Mouse (Mus musculus) intestine, embryonic 14.5 days (tissue): Measurements from ENCODE around the gene Hlcs. TPM values are rescaled to one million over a fixed set of nuclear protein-coding genes. Genes with fewer than 3 reads are reported as not detected.
A peak's percentile ranks its signal among the peaks of the same experiment; 100 is the strongest.

ENCODE experiments used
- ATAC-seq: fragments of 200-750 bp; cut with Nextera tagmentation; replicated peaks from 2 replicates; pipeline ENCODE4 v1.8.0; 2017; ENCODE audit warnings: low read depth, moderate number of reproducible peaks, moderate TSS enrichment, moderate library complexity; ENCODE audit not compliant: low FRiP score, low TSS enrichment
- DNase-seq: peaks from one replicate; pipeline ENCODE4 v3.0.0-alpha.2; 2018; ENCODE audit warnings: low spot score
- H3K27ac ChIP-seq: fragments of 300-500 bp; sonication (generic); 2 replicates; pipeline ENCODE4 v1.5.1; 2014; ENCODE audit warnings: low read depth, mild to moderate bottlenecking, control low read depth
- H3K27me3 ChIP-seq: fragments of 300-500 bp; sonication (generic); replicated peaks from 2 replicates; pipeline ENCODE4 v1.6.1; 2014; ENCODE audit warnings: low read length, control low read depth; ENCODE audit not compliant: control insufficient read depth, insufficient read depth
- H3K36me3 ChIP-seq: fragments of 300-500 bp; sonication (generic); 2 replicates; pipeline ENCODE4 v1.6.1; 2014; ENCODE audit warnings: low read length, control low read depth; ENCODE audit not compliant: control insufficient read depth, insufficient read depth
- H3K4me1 ChIP-seq: fragments of 300-500 bp; sonication (generic); replicated peaks from 2 replicates; pipeline ENCODE4 v1.6.1; 2014; ENCODE audit warnings: low read length, control low read depth, mixed read lengths; ENCODE audit not compliant: control insufficient read depth, insufficient read depth
- H3K4me2 ChIP-seq: fragments of 300-500 bp; sonication (generic); 2 replicates; pipeline ENCODE4 v1.6.1; 2014; ENCODE audit warnings: low read length
- H3K4me3 ChIP-seq: fragments of 300-500 bp; sonication (generic); 2 replicates; pipeline ENCODE4 v1.5.1; 2014; ENCODE audit warnings: low read depth, low read length, control low read depth, mixed read lengths
- H3K9ac ChIP-seq: fragments of 300-500 bp; sonication (generic); 2 replicates; pipeline ENCODE4 v1.6.1; 2014; ENCODE audit warnings: mild to moderate bottlenecking, low read length
- H3K9me3 ChIP-seq: fragments of 300-500 bp; sonication (generic); 2 replicates; pipeline ENCODE4 v1.6.1; 2016; ENCODE audit warnings: low read length, control low read depth; ENCODE audit not compliant: control insufficient read depth
- WGBS: fragments of 180-500 bp; shearing (Covaris S2); extraction: QIAGEN DNeasy Blood & Tissue Kit; methylation state at CpG from one replicate; pipeline ENCODE4 v1.1.7; 2014; 5-methylcytosine and 5-hydroxymethylcytosine counted together
- polyA plus RNA-seq: library from polyadenylated mRNA; unstranded; fragments of >200 nt; fragmentation: Nextera tagmentation; extraction: Ambion mirVana; gene quantifications from 2 replicates; pipeline ENCODE4 v1.2.1, GENCODE M21; 2014

Hlcs gene
- polyA plus RNA-seq, 1 experiment from 2014 or later: 8.9 TPM

- ATAC-seq (no peak), DNase-seq (no peak)
- no peak overlapping the region for H3K4me3 ChIP-seq
- H3K27ac ChIP-seq: no peak overlapping the region
- no peak overlapping the region for H3K9ac ChIP-seq
- WGBS: 88% methylated on average over 5 of the region's 5 CpGs
- no peaks in the 10 kb centered on the region for H3K36me3 ChIP-seq
- no peak overlapping the region for H3K4me2 ChIP-seq
- peaks cover 9% of the 10 kb centered on the region; the same call in 1 of the 2 replicates for H3K4me1 ChIP-seq
- H3K9me3 ChIP-seq: no peaks in the 10 kb centered on the region
- H3K27me3 ChIP-seq: no peaks in the 10 kb centered on the region
Measured at GRCm38 (mm10) chr16:94314626-94315025, 1.3 kb upstream of the Hlcs start.

DNA sequence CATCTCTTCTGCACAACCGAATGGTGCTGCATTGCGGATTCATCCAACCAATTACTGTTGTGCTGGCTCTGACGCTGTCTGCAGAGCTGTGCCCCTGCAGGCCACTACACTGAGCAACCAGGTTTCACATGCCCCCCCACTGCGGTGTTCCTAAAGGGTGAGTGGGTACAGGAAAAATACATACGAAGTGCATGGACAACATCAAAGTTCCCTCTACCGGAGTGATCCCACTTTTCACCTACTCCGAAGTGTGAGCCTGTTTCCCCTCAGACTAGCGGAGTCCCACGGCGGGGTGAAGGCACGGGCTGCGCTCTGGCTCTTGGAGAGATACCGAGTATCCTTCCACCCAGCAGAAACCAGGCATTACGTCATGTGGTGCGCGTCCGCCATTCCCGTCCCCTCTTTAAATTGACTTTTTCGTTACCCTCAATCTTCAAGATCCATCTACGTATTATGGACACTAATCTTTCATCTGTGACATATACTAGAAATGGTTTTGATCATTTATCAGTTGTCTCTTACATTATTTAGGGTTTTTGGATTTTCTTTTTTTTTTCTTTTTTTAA lies 625 bp downstream of the Hlcs start:
- WGBS: 0% methylated on average over 20 of the region's 20 CpGs
- ATAC-seq: peak; percentile 89
- H3K27me3 ChIP-seq: no peaks in the 10 kb centered on the region
- H3K27ac ChIP-seq: peak overlapping the region; percentile 98
- H3K4me2 ChIP-seq: peak overlapping the region; percentile 94
- peak; percentile 97 for DNase-seq
- peaks cover 9% of the 10 kb centered on the region; the same call in 1 of the 2 replicates for H3K4me1 ChIP-seq
- H3K9ac ChIP-seq: peak overlapping the region; percentile 83
- H3K4me3 ChIP-seq: peak overlapping the region; percentile 68
- no peaks in the 10 kb centered on the region for H3K36me3 ChIP-seq
- no peaks in the 10 kb centered on the region for H3K9me3 ChIP-seq

DNA sequence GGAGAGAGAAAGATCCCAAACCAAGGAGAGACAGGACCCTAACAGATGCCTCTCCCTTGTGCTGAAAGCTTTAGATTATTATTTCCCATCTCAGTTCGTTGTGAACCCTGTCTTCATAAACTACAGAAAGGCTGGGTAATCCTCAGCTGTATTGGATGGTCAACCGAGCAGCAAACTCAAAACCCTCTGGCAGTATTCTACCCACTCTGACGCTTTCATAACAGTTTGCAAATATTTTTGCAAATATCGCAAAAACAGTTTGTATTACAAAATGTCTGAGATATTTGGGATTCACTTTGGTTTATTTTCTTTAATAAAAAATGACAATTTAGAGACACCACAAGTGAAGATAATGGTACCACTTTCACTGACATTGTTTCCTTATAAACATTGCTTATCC lies 1.4 kb downstream of the Hlcs start:
- peak overlapping the region; percentile 98 for H3K27ac ChIP-seq
- H3K36me3 ChIP-seq: no peaks in the 10 kb centered on the region
- H3K4me2 ChIP-seq: peak overlapping the region; percentile 94
- no peaks in the 10 kb centered on the region for H3K27me3 ChIP-seq
- ATAC-seq: no peak
- DNase-seq: no peak
- peak overlapping the region; percentile 83; the same call in 1 of the 2 replicates for H3K9ac ChIP-seq
- H3K9me3 ChIP-seq: no peaks in the 10 kb centered on the region
- 76% methylated on average over 4 of the region's 4 CpGs for WGBS
- peak overlapping the region; percentile 68; the same call in 1 of the 2 replicates for H3K4me3 ChIP-seq
- peaks cover 9% of the 10 kb centered on the region; the same call in 1 of the 2 replicates for H3K4me1 ChIP-seq

DNA sequence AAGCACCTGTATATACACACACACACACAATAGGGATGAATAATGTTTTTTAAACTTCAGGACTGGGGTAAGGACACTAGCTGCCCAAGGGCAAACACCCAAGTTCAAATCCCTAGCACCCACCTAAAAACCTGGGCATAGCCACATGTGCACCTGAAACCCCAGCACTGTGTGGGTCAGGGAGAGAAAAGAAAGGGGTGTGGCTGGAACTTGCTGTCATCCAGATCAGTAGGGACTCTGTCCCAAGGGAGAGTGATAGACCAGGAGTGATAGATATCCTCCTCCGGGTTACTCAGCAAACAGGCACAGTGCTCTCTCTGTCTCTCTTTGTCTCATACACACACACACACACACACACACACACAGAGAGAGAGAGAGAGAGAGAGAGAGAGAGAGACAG lies 2.0 kb downstream of the Hlcs start:
- Histone ChIP-seq H3K27me3 (no peaks in the 10 kb centered on the region), H3K9ac (no peak overlapping the region), H3K36me3 (no peaks in the 10 kb centered on the region), H3K27ac (no peak overlapping the region), H3K9me3 (no peaks in the 10 kb centered on the region), H3K4me1 (peaks cover 9% of the 10 kb centered on the region; the same call in 1 of the 2 replicates), H3K4me2 (no peak overlapping the region; the same call in 1 of the 2 replicates), H3K4me3 (no peak overlapping the region)
- no peak for ATAC-seq
- WGBS: 69% methylated on average over 1 of the region's 1 CpGs
- DNase-seq: no peak

DNA sequence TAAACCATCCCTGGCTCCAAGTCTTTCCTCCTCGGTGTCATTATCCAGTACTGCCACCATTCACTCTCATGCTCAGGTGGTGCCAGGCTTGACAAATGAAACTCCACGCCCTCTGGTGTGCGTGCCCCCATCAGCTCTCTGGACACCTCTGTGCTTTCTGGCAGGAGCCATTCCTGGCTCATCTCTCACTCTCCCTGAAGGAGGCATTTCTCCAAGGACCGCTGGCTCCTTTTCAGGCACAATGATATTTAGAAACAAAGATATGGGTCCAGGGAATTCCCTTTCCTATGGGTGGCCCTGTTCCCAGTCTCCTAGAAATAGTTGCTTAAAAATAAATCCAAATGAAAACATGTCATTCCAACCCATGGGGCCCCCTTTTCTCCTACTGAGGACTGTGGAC lies 4.3 kb downstream of the Hlcs start:
- ATAC-seq: no peak
- H3K4me2 ChIP-seq: no peak overlapping the region
- DNase-seq: no peak
- peaks cover 8% of the 10 kb centered on the region; the same call in 1 of the 2 replicates for H3K4me1 ChIP-seq
- no peaks in the 10 kb centered on the region for H3K36me3 ChIP-seq
- H3K9ac ChIP-seq: no peak overlapping the region
- no peaks in the 10 kb centered on the region for H3K27me3 ChIP-seq
- H3K9me3 ChIP-seq: no peaks in the 10 kb centered on the region
- no peak overlapping the region for H3K4me3 ChIP-seq
- 91% methylated on average over 4 of the region's 4 CpGs for WGBS
- H3K27ac ChIP-seq: no peak overlapping the region

DNA sequence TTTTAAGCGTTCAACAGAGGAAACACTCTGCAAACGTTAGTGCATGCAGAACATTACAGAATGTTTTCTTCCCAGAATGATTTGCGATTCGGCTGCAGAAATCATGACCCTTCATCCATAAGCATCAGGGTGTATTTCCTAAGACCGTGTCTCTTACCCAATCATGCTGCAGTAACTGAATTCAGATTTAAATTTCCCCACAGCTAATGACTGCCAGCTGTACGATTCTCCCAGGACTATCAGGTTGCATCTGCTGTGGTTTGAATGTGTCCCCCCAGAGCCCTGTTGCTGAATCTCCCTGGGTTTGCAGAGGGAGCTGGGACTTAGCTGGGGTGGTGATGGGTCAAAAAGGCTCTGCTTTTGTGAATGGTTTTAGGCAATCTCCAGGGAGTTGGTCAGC lies 5.4 kb downstream of the Hlcs start:
- H3K4me2 ChIP-seq: no peak overlapping the region
- no peaks in the 10 kb centered on the region for H3K9me3 ChIP-seq
- H3K9ac ChIP-seq: no peak overlapping the region
- H3K4me1 ChIP-seq: peaks cover 7% of the 10 kb centered on the region
- no peak overlapping the region for H3K27ac ChIP-seq
- DNase-seq (no peak), ATAC-seq (no peak)
- no peaks in the 10 kb centered on the region for H3K27me3 ChIP-seq
- H3K4me3 ChIP-seq: no peak overlapping the region
- WGBS: 45% methylated on average over 6 of the region's 6 CpGs
- H3K36me3 ChIP-seq: no peaks in the 10 kb centered on the region

GRCm38 (mm10) chr16:94307526-94307925 lies 5.8 kb downstream of the Hlcs start:
- Histone ChIP-seq H3K27me3 (no peaks in the 10 kb centered on the region), H3K4me2 (no peak overlapping the region), H3K9me3 (no peaks in the 10 kb centered on the region), H3K4me1 (peaks cover 11% of the 10 kb centered on the region), H3K36me3 (no peaks in the 10 kb centered on the region), H3K4me3 (no peak overlapping the region), H3K27ac (no peak overlapping the region), H3K9ac (no peak overlapping the region)
- 68% methylated on average over 6 of the region's 6 CpGs for WGBS
- ATAC-seq (no peak), DNase-seq (no peak)

DNA sequence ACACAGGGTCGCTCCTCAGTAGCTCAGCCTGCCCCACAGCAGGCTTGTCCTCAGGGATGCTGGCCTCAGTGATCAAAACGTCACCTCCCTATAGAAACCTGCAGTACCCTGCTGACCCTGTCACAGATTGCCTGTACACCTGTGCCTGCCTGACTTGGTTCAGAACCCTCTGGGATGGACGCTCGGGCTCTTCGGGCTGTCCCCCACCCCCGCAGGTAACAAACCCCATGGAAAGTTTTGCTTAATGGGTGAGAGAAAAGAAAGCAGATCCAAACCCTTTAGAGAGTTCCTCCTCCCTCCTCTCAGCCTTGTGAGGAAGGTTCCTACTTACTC lies 10.2 kb downstream of the Hlcs start:
- Histone ChIP-seq H3K9ac (peak overlapping the region; percentile 18; the same call in 1 of the 2 replicates), H3K9me3 (no peaks in the 10 kb centered on the region), H3K27me3 (no peaks in the 10 kb centered on the region), H3K4me3 (no peak overlapping the region), H3K4me1 (peaks cover 15% of the 10 kb centered on the region), H3K4me2 (peak overlapping the region; percentile 46), H3K36me3 (no peaks in the 10 kb centered on the region), H3K27ac (no peak overlapping the region)
- WGBS: 38% methylated on average over 6 of the region's 6 CpGs
- no peak; the same call in none of the 2 replicates for ATAC-seq
- no peak for DNase-seq
